Mouse (Mus musculus): Measurements from ENCODE around the gene Mast3. TPM values are rescaled to one million over a fixed set of nuclear protein-coding genes. Genes with fewer than 3 reads are reported as not detected.
A peak's percentile ranks its signal among the peaks of the same experiment; 100 is the strongest.

The Mast3 gene
- polyA plus RNA-seq, 1 experiment from 2014 or later: 9.8 TPM

DNA sequence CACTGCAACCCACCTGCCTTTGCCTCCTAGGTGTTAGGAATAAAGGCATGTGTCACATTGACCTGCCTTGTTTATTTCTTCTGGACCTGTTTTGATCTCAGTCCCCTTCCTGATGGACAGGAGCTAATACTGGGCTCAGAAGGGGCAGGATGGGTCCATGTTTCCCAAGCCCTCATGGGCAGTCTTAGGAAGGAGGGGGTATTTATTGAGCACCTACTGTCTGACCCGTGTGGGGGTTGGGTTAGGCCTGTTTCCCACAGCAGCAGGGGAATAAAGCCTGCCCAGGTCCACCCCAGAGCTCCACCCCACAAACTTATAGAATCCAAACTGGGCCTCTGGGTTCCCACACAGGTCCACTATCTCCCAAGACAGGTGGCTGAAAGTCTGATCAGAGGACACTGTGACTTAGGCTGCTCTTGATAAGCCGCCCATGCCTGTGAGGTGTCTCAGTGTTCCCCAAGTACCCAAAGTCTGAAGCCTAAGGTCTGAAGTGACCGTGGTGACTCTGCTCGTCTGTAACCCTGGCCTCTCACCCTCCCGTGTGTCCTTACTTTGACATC lies 38.4 kb upstream of the Mast3 start:
- peaks cover 74% of the 10 kb centered on the region for H3K4me1 ChIP-seq
- H3K27ac ChIP-seq: peak overlapping the region; percentile 99
- H3K36me3 ChIP-seq: no peaks in the 10 kb centered on the region
- no peaks in the 10 kb centered on the region for H3K9me3 ChIP-seq (replicated peaks)
- peak overlapping the region; percentile 61 for H3K4me3 ChIP-seq
- H3K9ac ChIP-seq: peak overlapping the region; percentile 83
- ATAC-seq: peak; percentile 71
- H3K27me3 ChIP-seq (replicated peaks): peaks cover 20% of the 10 kb centered on the region
- WGBS (ENCODE audit: insufficient replicate concordance): 28% methylated on average over 5 of the region's 5 CpGs
- peak overlapping the region; percentile 81 for H3K4me2 ChIP-seq

DNA sequence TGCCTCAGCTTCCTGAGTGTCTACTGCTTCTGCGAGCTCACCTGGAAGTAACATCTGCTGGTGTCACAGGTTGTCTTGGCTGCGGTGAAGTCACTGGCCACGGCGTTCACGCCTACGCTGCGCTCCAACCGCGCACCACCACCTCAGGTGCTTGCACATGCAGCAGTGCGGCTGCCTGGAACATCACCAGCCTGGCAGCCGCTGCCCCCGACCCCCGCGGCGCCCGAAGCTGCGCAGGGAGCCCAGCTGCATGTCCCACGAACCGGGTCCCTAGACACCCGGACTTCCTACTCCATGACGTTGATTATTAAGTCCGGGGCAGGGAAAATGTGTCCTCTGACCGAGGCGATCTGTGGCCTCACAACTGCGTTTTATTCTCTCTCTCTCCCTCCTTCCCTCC lies 37.6 kb upstream of the Mast3 start:
- Histone ChIP-seq H3K4me2 (peak overlapping the region; percentile 81), H3K4me1 (peaks cover 82% of the 10 kb centered on the region), H3K27ac (peak overlapping the region; percentile 99), H3K4me3 (peak overlapping the region; percentile 61), H3K27me3 (replicated peaks) (peaks cover 12% of the 10 kb centered on the region), H3K9me3 (replicated peaks) (no peaks in the 10 kb centered on the region), H3K36me3 (no peaks in the 10 kb centered on the region; the same call in 1 of the 2 replicates), H3K9ac (peak overlapping the region; percentile 83)
- 66% methylated on average over 25 of the region's 25 CpGs for WGBS (ENCODE audit: insufficient replicate concordance)
- ATAC-seq: no peak

DNA sequence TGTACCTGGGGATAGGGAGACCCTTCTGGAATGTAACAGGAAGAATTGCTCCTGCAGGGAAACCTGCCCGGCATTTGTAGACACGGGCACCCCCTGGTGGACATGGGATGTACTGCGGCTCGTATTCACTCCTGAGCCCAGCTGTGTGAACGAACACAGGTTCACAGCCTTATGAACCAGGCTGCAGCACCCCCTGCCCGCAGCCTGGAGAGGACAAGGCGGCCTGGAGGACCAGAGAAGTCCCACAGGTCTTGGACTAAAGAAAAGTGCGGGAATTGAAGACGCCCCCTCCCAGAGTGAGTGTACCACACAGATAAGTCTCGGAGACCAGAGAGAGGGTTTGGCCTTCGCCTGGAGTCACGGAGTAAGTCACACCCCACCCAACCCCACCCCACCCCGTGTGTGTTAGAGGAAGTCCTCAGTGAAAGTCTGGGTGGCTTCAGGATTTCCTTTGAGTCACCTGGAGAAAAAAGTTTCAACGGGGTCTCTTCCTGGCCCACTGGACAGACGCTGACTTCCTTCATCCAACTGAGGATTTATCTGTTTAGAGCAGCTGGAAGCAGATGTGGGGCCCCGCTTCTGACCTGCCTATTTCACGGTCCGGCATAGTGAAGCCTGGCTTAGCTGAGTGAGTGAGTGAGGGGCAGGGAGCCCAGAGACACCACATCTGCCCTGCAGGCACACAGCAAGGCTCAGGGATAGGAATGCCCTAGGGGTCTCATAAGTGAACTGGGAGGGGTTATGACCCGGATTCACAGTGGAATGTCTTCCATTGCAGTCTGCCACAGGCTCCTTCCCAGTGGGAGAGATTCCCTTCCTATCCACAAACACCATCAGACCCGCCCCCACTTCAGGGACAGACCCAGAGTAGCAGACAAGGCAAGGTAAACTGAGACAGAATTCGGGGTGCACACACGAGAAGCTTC lies 36.6 kb upstream of the Mast3 start:
- peak overlapping the region; percentile 99 for H3K27ac ChIP-seq
- peak overlapping the region; percentile 83 for H3K9ac ChIP-seq
- H3K36me3 ChIP-seq: peaks cover 10% of the 10 kb centered on the region
- H3K4me2 ChIP-seq: peak overlapping the region; percentile 81
- 12% methylated on average over 22 of the region's 22 CpGs for WGBS (ENCODE audit: insufficient replicate concordance)
- H3K4me3 ChIP-seq: peak overlapping the region; percentile 61
- no peaks in the 10 kb centered on the region for H3K9me3 ChIP-seq (replicated peaks)
- peaks cover 87% of the 10 kb centered on the region for H3K4me1 ChIP-seq
- peak; percentile 49 for ATAC-seq
- peaks cover 4% of the 10 kb centered on the region for H3K27me3 ChIP-seq (replicated peaks)

DNA sequence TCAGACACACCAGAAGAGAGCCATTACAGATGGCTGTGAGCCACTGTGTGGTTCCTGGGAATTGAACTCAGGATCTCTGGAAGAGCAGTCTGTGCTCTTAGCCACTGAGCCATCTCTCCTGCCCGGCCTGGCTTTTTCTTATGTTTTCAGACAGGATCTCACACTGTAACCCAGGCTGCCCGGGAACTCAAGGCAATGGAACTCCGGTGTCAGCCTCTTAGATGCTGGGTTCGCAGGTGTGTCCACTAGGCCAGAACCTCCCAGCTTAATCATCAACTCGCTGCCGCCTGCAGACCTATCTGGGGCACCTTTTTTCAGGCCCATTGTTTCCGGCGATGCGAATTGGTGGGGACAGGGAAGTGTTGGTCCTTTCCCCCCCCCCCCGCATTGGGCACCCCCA lies 35.7 kb upstream of the Mast3 start:
- no peak for ATAC-seq
- H3K9ac ChIP-seq: peak overlapping the region; percentile 83
- H3K9me3 ChIP-seq (replicated peaks): no peaks in the 10 kb centered on the region
- 46% methylated on average over 10 of the region's 10 CpGs for WGBS (ENCODE audit: insufficient replicate concordance)
- peak overlapping the region; percentile 81 for H3K4me2 ChIP-seq
- H3K4me1 ChIP-seq: peaks cover 88% of the 10 kb centered on the region
- H3K27ac ChIP-seq: peak overlapping the region; percentile 99
- peaks cover 18% of the 10 kb centered on the region for H3K36me3 ChIP-seq
- peak overlapping the region; percentile 61 for H3K4me3 ChIP-seq
- no peaks in the 10 kb centered on the region for H3K27me3 ChIP-seq (replicated peaks)

DNA sequence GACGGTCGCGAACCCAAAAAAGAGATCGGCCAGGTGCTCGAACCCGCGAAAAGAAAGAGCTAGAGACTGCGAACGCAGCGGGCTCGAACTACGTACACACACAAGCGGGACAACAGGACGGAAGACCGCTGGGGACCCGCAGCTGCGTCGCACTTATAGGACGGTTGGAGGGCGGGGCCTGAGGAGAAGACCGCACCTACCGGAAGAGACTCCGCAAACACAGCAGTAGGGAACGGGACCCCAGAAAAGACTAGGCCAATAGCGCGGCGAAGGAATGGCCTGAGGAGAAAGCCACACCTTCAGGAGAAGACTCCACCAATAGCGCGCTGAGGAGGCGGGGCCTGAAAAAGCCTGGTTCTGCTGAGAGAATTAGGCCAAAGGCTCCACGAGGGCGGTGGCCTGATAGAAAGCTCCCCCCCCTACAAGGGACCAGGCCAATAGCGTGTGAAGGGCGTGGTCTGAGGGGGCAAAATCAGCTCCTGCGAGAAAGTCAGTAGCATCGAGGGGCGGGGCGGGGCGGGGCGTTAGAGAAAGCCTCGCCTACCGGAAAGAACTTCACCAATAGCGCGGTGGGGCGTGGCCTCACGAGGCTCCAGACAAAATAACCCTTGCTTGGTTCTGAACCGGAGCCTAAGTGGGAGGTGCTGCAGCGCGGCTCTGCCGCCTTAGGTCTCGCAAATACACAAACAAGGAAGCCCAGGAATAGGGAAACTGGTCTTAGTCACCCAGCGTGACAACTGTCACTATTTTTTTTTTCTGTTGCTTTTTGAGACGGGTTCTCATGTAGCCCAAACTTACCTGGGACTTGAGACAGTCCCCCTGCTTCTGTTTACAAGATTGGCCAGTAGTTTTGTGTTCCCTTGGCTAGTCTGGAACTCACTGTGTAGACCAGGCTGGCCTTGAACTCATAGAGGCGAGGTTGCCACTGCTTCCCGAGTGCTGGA lies 34.8 kb upstream of the Mast3 start, which contains the start of gene Arrdc2:
Gene Arrdc2, minus strand, starts transcription at position 313 of the 944 bp plus-strand sequence.
- peaks cover 28% of the 10 kb centered on the region for H3K36me3 ChIP-seq
- peak; percentile 87 for ATAC-seq
- peak within 1 kb of the TSS; percentile 72 for H3K4me3 ChIP-seq
- no peaks in the 10 kb centered on the region for H3K27me3 ChIP-seq (replicated peaks)
- 2% methylated on average over 55 of the region's 55 CpGs for WGBS (ENCODE audit: insufficient replicate concordance)
- peaks cover 89% of the 10 kb centered on the region for H3K4me1 ChIP-seq
- H3K4me2 ChIP-seq: peak within 1 kb of the TSS; percentile 81
- no peaks in the 10 kb centered on the region for H3K9me3 ChIP-seq (replicated peaks)
- H3K9ac ChIP-seq: peak within 1 kb of the TSS; percentile 96
- H3K27ac ChIP-seq: peak within 1 kb of the TSS; percentile 99

DNA sequence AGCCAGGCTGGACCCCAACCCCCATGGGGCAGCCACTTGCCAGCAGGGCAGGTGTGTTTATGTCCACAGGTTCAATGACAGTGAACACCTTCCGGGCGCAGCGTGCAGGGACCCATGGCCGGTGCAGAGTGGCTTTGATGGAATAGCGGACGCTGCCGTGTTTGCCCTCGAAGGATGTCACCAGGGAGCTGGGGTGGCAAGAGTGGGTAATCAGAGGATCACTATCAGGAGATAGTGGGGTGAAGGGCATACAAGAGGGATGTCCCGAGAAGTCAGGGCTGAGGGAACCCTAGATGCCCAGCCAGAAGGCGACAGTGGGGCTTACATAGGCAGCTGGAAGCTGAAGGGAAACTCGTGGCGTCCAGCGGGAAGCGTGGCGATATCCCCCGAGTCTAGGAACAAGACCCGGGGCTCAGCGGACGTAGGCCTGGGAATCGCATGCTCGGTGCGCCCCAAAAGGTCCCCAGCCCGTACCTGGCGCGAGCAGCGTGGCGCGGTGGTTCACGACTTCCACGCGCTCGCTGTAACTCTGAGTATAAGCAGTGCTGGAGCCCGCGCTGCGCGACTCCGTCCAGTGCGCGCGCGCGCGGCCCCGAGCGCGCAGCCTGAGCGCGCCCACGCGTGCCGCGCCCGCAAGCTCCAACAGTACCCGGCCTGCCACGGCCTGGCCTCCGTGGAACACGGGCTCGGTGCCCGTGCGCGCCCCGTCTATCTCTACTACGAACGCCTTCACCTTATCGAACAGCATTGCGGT lies 34.0 kb upstream of the Mast3 start:
- ATAC-seq: peak; percentile 13
- peaks cover 89% of the 10 kb centered on the region for H3K4me1 ChIP-seq

DNA sequence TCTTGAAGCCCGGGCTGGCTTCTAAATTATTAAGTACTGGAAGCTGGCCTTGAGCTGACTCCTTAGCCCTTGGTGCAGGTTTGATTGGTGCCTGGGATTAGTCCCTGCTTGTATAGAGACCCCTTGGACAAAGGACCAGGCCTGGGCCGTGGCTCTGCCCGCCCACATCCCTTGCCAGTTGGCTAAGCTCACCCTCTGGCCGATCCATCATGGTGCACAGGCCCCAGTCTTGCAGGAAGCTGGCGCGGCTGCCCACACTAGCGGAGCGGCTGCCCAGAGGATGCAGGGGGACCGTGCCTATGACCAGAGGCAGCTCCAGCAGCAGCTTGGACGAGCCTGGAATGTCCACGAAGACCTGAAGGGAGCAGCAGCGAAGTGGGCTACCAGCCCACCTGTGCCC lies 31.8 kb upstream of the Mast3 start:
- Histone ChIP-seq H3K4me3 (peak overlapping the region; percentile 72), H3K4me2 (peak overlapping the region; percentile 81), H3K4me1 (peaks cover 89% of the 10 kb centered on the region), H3K27me3 (replicated peaks) (no peaks in the 10 kb centered on the region), H3K9me3 (replicated peaks) (no peaks in the 10 kb centered on the region), H3K9ac (peak overlapping the region; percentile 57), H3K27ac (peak overlapping the region; percentile 93), H3K36me3 (peaks cover 36% of the 10 kb centered on the region)
- WGBS (ENCODE audit: insufficient replicate concordance): 90% methylated on average over 12 of the region's 12 CpGs
- no peak for ATAC-seq

More for the DNA sequence above, 34.0 kb upstream of the Mast3 start:
- H3K27me3 ChIP-seq (replicated peaks): no peaks in the 10 kb centered on the region
- H3K27ac ChIP-seq: peak overlapping the region; percentile 99
- H3K9ac ChIP-seq: peak overlapping the region; percentile 96
- H3K36me3 ChIP-seq: peaks cover 36% of the 10 kb centered on the region
- 3% methylated on average over 62 of the region's 66 CpGs for WGBS (ENCODE audit: insufficient replicate concordance)
- H3K4me2 ChIP-seq: peak overlapping the region; percentile 81
- H3K4me3 ChIP-seq: peak overlapping the region; percentile 72
- no peaks in the 10 kb centered on the region for H3K9me3 ChIP-seq (replicated peaks)

DNA sequence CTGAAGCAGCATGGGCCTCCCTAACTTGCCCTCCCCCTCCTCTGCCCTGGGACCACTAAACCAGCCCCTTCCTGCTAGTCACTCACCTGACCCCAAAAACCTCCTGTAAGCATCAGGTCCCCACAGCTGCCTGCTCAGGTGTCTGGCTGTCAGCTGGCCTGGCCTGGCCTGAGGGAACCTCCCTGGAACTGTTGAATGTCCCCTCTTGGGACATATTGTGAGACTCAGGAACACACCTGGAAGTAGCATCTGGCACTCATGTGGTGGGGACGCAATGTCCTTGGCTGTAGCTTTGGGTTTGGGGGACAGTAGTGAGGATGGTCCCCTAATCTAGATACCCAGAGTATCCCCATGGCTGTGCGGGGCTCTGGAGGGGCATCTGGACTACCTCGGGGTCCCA lies 29.2 kb upstream of the Mast3 start:
- Histone ChIP-seq H3K4me1 (peaks cover 74% of the 10 kb centered on the region), H3K9me3 (replicated peaks) (no peaks in the 10 kb centered on the region), H3K36me3 (peaks cover 36% of the 10 kb centered on the region), H3K4me2 (no peak overlapping the region), H3K27ac (peak overlapping the region; percentile 93), H3K9ac (no peak overlapping the region), H3K4me3 (no peak overlapping the region), H3K27me3 (replicated peaks) (no peaks in the 10 kb centered on the region)
- no peak for ATAC-seq
- 92% methylated on average over 3 of the region's 3 CpGs for WGBS (ENCODE audit: insufficient replicate concordance)

DNA sequence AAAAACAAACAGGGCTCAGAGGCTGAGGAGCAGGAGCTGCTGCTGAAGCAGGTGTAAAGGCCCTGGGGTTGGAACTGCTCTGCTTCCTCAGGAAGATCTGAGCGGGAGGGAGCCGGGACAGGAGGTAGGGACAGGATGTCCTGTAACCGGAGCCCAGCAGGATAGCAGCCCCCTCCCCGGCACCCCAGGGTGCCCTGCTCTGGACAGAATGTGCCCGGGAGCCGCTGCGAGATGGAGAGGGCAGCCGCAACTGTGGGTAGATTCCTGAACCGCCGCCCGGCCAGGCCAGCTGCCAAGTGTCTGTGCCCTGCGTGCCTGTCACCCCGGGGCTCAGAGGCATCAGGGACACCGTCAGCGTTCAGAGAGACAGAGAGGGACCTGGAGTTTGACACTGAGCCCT lies 28.7 kb upstream of the Mast3 start:
- H3K9me3 ChIP-seq (replicated peaks): no peaks in the 10 kb centered on the region
- peak overlapping the region; percentile 45 for H3K27ac ChIP-seq
- no peaks in the 10 kb centered on the region for H3K27me3 ChIP-seq (replicated peaks)
- peaks cover 36% of the 10 kb centered on the region for H3K36me3 ChIP-seq
- H3K4me1 ChIP-seq: peaks cover 71% of the 10 kb centered on the region
- no peak overlapping the region for H3K9ac ChIP-seq
- ATAC-seq: no peak
- WGBS (ENCODE audit: insufficient replicate concordance): 56% methylated on average over 15 of the region's 15 CpGs
- no peak overlapping the region for H3K4me3 ChIP-seq
- H3K4me2 ChIP-seq: no peak overlapping the region

DNA sequence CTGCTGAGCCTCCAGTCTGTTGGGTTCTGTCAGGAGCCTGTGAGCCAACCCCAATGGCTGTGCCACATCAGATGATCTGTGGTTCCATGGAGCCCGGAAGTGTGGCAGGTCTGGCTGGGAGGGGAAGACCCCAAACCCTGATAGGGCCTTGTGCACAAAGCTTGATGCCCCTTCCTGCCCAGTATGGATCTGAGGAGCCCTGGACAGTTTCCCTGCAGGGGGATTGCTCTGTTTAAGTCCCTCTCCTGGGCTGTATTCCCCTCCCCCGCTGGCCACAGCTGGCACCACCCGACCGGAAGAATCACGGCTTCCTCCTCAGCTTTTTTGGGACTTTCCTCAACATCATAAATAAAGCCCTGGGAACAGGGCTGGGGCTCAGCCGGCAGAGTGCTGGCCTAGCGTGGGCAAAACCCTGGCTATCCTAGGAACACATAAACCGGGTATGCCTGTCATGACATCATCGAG lies 28.2 kb upstream of the Mast3 start:
- peaks cover 36% of the 10 kb centered on the region for H3K36me3 ChIP-seq
- H3K4me2 ChIP-seq: no peak overlapping the region
- no peak overlapping the region for H3K9ac ChIP-seq
- H3K4me1 ChIP-seq: peaks cover 67% of the 10 kb centered on the region
- ATAC-seq: no peak
- no peak overlapping the region for H3K4me3 ChIP-seq
- no peaks in the 10 kb centered on the region for H3K27me3 ChIP-seq (replicated peaks)
- no peaks in the 10 kb centered on the region for H3K9me3 ChIP-seq (replicated peaks)
- H3K27ac ChIP-seq: peak overlapping the region; percentile 45
- WGBS (ENCODE audit: insufficient replicate concordance): 37% methylated on average over 9 of the region's 9 CpGs

DNA sequence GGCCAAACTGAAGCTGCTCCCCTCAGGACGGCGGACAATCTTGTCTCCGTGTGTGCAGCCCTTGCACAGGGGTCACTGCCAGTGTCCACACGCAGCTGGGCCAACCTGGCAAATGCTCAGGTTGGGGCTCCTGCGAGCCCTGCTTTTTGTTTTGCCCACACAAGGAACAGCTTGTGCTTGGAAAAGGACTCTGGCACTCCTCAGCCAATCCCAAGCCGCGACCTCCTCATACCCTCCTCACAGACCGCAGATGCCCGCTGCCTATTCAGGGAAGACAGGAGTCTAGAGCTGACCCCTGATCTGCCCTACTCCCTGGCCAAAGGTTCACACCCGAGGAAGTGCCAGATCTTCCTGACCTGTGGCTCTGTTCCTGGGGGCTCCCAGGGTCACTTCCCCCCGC lies 27.5 kb upstream of the Mast3 start:
- Histone ChIP-seq H3K4me1 (peaks cover 60% of the 10 kb centered on the region), H3K4me3 (no peak overlapping the region), H3K9ac (no peak overlapping the region; the same call in 1 of the 2 replicates), H3K27ac (peak overlapping the region; percentile 33; the same call in 1 of the 2 replicates), H3K27me3 (replicated peaks) (no peaks in the 10 kb centered on the region), H3K36me3 (peaks cover 36% of the 10 kb centered on the region), H3K9me3 (replicated peaks) (no peaks in the 10 kb centered on the region), H3K4me2 (no peak overlapping the region)
- ATAC-seq: no peak
- 68% methylated on average over 11 of the region's 11 CpGs for WGBS (ENCODE audit: insufficient replicate concordance)

All from liver, embryonic 12.5 days (tissue).